Mouse (Mus musculus) fibroblast of lung, adult 2 months (primary cell): ENCODE measurements around the gene Rsg1.

Experiments used
- DNase-seq: peaks from one replicate; pipeline ENCODE4 v3.0.0-alpha.2; 2011; ENCODE audit warnings: low read depth

Rsg1 gene

GRCm38 (mm10) chr4:141247776-141248613 lies 34.2 kb downstream of the Rsg1 start:
- no peak for DNase-seq

- no peak for DNase-seq
Measured at GRCm38 (mm10) chr4:141248614-141248978, 34.8 kb downstream of the Rsg1 start.

- no peak for DNase-seq
Measured at GRCm38 (mm10) chr4:141249383-141249782, 35.6 kb downstream of the Rsg1 start.

DNA sequence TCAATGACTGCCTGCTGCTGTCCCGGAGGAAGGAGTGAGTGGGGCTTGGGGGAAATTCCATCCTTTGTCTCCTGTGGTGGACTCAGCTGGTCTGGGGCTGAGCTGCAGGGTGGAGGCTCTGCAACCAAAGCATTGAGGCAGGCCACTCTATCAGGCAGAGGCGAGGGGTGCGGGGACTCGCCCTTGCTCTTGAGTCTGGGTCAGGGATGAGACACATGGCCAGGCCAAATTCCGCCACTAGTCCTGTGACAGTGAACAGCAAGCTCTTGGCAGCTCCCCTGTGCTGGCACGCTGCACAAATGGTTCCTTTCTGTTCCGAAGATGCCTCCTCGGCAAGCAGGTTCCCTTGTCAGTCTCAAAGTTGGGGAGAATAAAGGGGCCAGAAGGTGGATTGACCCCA lies 37.3 kb downstream of the Rsg1 start:
- no peak for DNase-seq

DNA sequence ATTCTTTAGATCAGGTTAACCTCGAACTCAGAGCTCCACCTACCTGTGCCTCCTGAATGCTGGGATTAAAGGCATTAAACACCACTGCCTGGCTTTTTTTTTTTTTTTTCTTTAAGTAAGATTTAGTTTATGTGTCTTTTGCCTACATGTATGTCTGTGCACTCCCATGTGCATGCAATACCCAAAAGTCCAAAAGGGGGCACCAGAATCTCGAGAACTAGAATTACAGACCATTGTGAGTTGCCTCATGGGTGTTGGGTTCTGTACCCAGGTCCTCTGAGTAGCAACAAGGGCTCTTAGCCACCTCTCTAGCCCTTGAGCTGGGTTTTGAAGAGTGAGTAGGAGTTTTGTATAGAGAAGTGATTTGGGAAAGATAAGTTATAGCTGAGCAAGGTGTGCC lies 38.9 kb downstream of the Rsg1 start:
- DNase-seq, result no peak

GRCm38 (mm10) chr4:141254234-141254633 lies 40.5 kb downstream of the Rsg1 start:
- DNase-seq, result no peak

DNA sequence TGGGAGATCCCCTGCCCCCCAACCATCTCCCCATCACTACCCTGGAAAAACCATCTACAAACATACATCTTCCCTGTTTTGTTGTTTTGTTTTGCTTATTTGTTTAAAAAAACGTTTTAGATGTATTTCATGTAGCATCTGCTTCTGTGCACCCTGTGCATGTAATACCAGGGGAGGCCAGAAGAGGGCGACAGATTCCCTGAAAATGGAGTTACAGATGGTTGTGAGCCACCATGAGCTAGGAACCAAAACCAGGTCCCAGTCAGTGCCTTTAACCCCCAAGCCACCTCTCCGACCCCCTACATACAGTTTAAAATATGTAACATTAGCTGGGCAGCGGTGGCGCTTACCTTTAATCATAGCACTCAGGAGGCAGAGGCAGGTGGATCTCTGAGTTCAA lies 43.7 kb downstream of the Rsg1 start:
- DNase-seq, result no peak

- DNase-seq, result peak; percentile 49
Measured at GRCm38 (mm10) chr4:141259413-141259812, 45.7 kb downstream of the Rsg1 start.

- peak; percentile 65 for DNase-seq
Measured at GRCm38 (mm10) chr4:141260007-141260723, 46.4 kb downstream of the Rsg1 start.

DNA sequence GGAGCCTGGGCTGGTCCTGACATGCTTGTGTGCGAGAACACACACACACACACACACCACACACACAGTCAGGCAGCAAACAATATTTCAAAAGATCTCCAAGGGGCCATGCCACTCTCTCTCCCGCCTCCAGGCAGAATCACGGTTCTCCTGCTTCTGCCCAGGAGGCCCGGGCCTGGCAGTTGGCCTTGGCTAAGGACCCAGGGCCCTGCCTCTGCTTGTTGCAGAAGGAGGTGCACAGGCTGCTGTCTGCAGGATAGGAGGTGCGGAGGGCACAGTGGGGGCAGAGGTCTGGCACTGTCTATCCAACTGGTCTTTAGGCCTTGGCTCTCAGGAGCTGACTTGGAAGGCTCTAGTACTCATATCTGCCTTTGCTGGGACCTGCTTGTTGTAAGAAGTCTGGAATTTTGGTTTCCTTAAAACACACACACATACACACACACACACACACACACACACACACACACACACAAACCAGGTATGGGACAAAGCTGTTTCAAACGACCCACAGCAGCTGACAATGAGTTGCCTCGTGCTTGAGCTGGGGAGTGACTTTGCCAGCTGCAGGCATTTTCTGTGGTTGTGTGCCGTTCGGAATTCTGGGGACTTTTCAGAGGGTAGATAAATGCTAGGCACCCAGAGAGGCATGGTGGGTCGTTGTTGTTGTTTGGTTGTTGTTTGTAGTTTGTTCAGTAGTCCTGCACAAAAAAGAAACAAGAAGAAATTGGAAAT lies 49.3 kb downstream of the Rsg1 start:
- no peak for DNase-seq

DNA sequence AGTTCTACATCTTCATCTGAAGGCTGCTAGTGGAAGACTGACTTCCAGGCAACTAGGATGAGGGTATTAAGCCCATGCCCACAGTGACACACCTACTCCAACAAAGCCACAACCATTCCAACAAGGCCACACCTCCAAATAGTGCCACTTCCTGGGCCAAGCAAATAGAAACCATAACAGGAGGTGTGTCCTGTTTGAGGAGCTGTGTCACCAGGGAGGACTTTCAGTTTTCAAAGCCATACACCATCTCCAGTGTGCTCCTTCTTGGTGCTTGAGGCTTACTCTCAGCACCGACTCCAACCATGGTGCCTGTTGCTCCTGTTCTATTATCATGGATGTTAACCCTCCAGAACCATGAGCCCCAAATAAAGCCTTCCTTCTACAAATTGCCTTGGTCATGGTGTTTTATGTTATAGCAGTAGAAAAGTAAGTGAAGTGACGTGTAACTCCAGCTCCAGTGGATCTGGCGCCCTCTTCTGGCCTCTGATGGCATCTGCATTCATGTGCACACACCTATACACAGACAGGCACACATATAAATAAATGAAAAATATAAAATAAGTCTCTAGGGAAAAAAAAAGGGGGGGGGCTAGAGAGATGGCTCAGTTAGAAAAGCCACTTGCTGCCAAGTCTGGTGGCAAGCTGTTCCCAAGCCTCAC lies 52.4 kb downstream of the Rsg1 start:
- no peak for DNase-seq

GRCm38 (mm10) chr4:141267250-141267649 lies 53.5 kb downstream of the Rsg1 start:
- no peak for DNase-seq

DNA sequence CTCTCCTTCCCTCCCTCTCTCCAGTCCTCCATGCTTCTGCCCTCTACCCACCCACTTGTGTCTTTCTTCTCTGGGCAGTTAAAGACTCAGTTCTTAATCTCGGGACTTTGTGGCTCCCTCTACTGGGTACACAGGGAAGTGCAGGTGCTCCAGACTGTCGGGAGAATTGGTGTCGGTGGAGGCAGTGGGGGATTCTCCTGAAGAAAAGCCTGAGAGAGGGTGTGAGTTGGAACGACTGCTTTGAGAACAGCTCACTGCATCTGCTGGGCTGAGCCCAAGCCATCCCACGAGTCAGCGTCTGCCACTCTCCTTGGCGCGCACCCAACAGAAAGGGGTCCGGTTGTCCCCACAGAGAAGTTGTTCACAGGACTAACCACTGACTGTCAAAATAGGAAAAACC lies 54.1 kb downstream of the Rsg1 start:
- no peak for DNase-seq

- no peak for DNase-seq
Measured at GRCm38 (mm10) chr4:141268350-141268749, 54.6 kb downstream of the Rsg1 start.

GRCm38 (mm10) chr4:141269080-141269479 lies 55.3 kb downstream of the Rsg1 start:
- no peak for DNase-seq

DNA sequence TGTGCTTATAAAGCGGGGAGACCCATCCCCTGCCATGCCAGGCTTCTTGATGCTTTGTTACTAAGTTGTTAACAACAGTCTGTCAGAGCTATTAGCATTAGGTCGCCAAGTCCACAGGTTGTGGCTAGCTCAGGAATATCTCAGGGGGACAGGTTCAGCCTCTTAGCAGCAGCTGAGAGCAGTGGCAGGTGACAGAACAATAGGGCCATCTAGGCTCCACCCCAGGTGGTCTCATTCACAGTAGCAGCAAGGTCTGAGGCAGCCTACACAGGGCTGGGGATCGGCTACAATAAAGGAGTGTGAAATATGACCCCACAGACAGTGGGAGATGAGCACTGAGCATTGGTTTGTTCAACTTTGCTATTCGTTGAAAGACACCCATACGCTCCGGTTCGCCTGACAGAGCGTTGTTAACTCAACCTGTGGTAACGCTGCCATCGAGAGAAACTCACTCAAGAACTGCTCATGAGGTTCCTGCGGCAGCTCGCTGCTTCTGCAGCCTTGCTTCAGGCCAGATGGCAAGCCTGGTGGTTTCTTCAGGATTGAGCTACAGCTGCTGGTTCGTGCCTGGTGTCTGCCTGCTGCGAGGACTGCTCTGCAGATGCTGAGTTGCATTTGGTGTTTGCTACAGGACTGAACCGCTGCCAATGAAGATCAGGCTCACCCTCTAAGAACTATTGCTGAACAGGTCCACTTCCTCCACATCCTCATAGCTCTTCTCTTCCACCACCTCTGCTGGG lies 56.6 kb downstream of the Rsg1 start:
- no peak for DNase-seq

- no peak for DNase-seq
Measured at GRCm38 (mm10) chr4:141271228-141271627, 57.5 kb downstream of the Rsg1 start.

GRCm38 (mm10) chr4:141271721-141272120 lies 58.0 kb downstream of the Rsg1 start:
- no peak for DNase-seq

GRCm38 (mm10) chr4:141272878-141273277 lies 59.1 kb downstream of the Rsg1 start:
- peak; percentile 70 for DNase-seq

GRCm38 (mm10) chr4:141273296-141273695 lies 59.5 kb downstream of the Rsg1 start:
- peak; percentile 82 for DNase-seq

- DNase-seq, result peak; percentile 61
Measured at GRCm38 (mm10) chr4:141274485-141275341, 61.0 kb downstream of the Rsg1 start.
